Mouse (Mus musculus) limb, embryonic 13.5 days (tissue): ENCODE data around the gene Prps1. TPM values are rescaled to one million over a fixed set of nuclear protein-coding genes. Genes with fewer than 3 reads are reported as not detected.
"Not testable (repeated sequence)": the region's sequence is repeated elsewhere in the genome, so short reads cannot be mapped to it uniquely, and the experiment has no call there.

Source experiments
- ATAC-seq: fragments of 200-750 bp; cut with Nextera tagmentation; 2 replicates; pipeline ENCODE4 v1.8.0; 2017; ENCODE audit warnings: low read depth, moderate number of reproducible peaks, moderate TSS enrichment; ENCODE audit not compliant: low FRiP score
- H3K27ac ChIP-seq: fragments of 300-500 bp; sonication (generic); 2 replicates; pipeline ENCODE4 v1.5.1; 2015; ENCODE audit warnings: inconsistent platforms, mild to moderate bottlenecking, moderate library complexity
- H3K27me3 ChIP-seq: fragments of 300-500 bp; sonication (generic); 2 replicates; pipeline ENCODE4 v1.6.1; 2015; ENCODE audit warnings: mild to moderate bottlenecking, inconsistent platforms
- H3K36me3 ChIP-seq: fragments of 300-500 bp; sonication (generic); 2 replicates; pipeline ENCODE4 v1.6.1; 2015; ENCODE audit warnings: inconsistent platforms, mild to moderate bottlenecking, moderate library complexity
- H3K4me1 ChIP-seq: fragments of 300-500 bp; sonication (generic); 2 replicates; pipeline ENCODE4 v1.6.1; 2015; ENCODE audit warnings: inconsistent platforms
- H3K4me2 ChIP-seq: fragments of 300-500 bp; sonication (generic); replicated peaks from 2 replicates; pipeline ENCODE4 v1.6.1; 2015; ENCODE audit warnings: inconsistent platforms, mild to moderate bottlenecking, moderate library complexity
- H3K4me3 ChIP-seq: fragments of 300-500 bp; sonication (generic); 2 replicates; pipeline ENCODE4 v1.5.1; 2015; ENCODE audit warnings: moderate library complexity, mild to moderate bottlenecking, inconsistent platforms
- H3K9ac ChIP-seq: fragments of 300-500 bp; sonication (generic); 2 replicates; pipeline ENCODE4 v1.6.1; 2015; ENCODE audit warnings: mild to moderate bottlenecking, inconsistent platforms
- H3K9me3 ChIP-seq: fragments of 300-500 bp; sonication (generic); 2 replicates; pipeline ENCODE4 v1.6.1; 2016; ENCODE audit warnings: inconsistent platforms
- WGBS: fragments of 180-500 bp; shearing (Covaris S2); methylation state at CpG from one replicate; pipeline ENCODE4 v1.1.7; 2015; 5-methylcytosine and 5-hydroxymethylcytosine counted together
- polyA plus RNA-seq: library from polyadenylated mRNA; unstranded; fragments of >200 nt; fragmentation: Nextera tagmentation; extraction: Ambion mirVana; gene quantifications from 2 replicates; pipeline ENCODE4 v1.2.1, GENCODE M21; 2015

The Prps1 gene
- polyA plus RNA-seq, 1 experiment from 2014 or later, result 57.1 TPM

DNA sequence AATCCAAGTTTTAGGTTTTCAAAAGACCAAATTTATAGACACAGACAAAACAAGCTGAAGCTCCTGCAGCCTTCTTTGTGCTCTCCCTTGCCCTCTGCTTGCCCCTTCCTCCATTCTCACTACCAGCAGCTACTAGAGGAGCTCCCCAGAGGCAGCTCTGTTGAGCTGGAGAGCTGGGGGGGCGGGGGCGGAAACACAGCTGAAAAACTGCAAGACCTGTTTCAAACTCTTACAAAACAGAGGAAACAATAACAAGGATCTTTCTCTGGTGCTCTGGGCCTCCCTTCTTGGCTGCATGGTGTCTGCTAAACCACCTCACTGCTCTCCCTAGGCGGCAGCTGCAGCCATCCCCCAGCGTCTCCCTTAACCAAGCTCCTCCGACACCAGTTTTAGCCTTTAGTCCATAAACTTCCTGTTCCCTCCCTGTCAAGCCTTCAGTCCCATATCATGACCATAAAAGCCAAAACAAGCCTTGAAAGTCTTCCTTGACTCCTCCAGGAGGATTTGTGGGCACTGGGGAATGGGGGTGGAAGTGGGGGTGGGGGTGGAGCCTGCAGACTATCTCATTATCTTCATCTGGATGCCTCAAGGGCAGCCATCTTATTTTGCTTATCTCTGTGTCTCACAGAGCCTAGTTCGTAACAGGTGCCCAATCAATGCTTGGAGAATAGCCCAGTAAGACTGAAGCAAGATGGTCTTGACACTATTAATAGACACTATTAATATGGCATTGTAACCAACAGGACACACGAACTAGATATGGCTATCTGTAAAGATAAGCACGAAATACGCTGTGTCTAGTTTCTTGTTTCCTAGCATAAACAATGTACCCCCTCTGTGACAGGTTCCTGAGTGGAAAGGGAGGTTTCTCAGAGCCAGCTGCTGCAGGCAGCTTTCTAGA, 45.2 kb downstream of the Prps1 start:
- no peaks in the 10 kb centered on the region for H3K36me3 ChIP-seq
- no peak overlapping the region for H3K4me3 ChIP-seq
- no peak overlapping the region for H3K27ac ChIP-seq
- H3K4me2 ChIP-seq, result no peak overlapping the region
- H3K9me3 ChIP-seq, result no peaks in the 10 kb centered on the region
- H3K9ac ChIP-seq, result no peak overlapping the region
- H3K4me1 ChIP-seq, result no peaks in the 10 kb centered on the region
- peaks cover 34% of the 10 kb centered on the region; the same call in 1 of the 2 replicates for H3K27me3 ChIP-seq
- 63% methylated on average over 9 of the region's 9 CpGs for WGBS
- no peak for ATAC-seq

DNA sequence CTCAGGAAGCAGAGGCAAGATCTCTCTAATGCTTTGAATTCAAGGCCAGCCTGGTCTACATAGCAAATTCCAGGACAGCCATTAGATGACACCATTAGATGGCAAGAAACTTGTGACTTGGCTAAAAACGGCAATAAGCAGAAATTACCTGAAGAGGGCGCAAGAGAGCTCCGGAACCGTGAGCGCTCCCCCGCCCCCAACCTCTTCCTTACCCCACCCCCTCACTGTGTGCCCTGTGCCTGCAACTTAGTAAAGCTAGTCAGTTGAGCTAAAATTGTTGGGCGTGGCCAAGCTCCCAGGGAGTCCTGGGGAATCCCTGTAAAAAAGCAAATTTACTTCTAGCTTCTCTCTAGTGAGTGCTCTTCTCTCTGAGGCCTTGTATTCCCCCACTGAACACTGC, 47.5 kb downstream of the Prps1 start:
- no peak overlapping the region for H3K9ac ChIP-seq
- no peaks in the 10 kb centered on the region for H3K9me3 ChIP-seq
- H3K27me3 ChIP-seq, result peaks cover 36% of the 10 kb centered on the region; the same call in 1 of the 2 replicates
- no peak overlapping the region for H3K4me3 ChIP-seq
- no peaks in the 10 kb centered on the region for H3K36me3 ChIP-seq
- 8% methylated on average over 7 of the region's 7 CpGs for WGBS
- H3K4me2 ChIP-seq, result no peak overlapping the region
- ATAC-seq, result peak; percentile 67; the same call in 1 of the 2 replicates
- no peaks in the 10 kb centered on the region for H3K4me1 ChIP-seq
- H3K27ac ChIP-seq, result no peak overlapping the region

GRCm38 (mm10) chrX:140505497-140506238, 49.3 kb downstream of the Prps1 start:
- peaks cover 38% of the 10 kb centered on the region for H3K27me3 ChIP-seq
- no peak overlapping the region for H3K9ac ChIP-seq
- no peaks in the 10 kb centered on the region for H3K36me3 ChIP-seq
- WGBS, result 62% methylated on average over 15 of the region's 15 CpGs
- no peaks in the 10 kb centered on the region for H3K9me3 ChIP-seq
- H3K4me1 ChIP-seq, result 0 out of 2 replicates have a peak, but pooled peaks cover 3% of the 10 kb centered on the region
- no peak overlapping the region for H3K27ac ChIP-seq
- ATAC-seq, result no peak
- H3K4me3 ChIP-seq, result no peak overlapping the region
- no peak overlapping the region for H3K4me2 ChIP-seq

DNA sequence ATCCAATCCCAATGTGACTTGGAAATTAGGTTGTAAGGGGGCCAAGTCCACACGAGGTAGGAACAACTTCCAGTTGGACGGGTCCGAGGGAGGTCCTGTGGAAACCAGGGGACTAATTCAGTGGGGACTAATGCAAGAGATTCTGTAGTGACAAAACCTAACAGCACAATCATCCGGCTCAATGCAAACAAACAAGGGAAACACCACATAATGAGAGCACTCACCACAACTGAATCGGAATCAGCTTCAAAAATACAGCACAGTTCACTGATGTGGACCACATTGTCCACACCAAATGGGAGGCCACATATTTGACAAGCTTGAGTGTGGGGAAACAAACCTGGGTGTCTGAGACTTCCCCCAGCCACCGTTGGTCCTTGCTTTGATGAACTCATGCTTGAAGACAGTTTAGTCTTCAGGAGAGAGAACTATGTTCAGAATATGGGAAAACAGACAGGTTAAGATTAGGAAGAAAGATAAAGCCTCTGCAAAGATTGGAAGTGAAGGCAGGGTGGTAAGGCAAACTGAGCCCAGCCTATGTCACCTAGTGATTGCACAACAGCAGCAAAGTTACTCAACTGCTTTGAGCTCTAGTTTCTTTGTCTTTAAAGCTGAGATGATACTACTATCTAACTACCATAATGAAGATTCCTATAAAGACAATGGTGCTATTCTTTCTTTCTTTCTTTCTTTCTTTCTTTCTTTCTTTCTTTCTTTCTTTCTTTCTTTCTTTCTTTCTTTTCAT, 50.2 kb downstream of the Prps1 start:
- ATAC-seq, result no peak
- no peak overlapping the region for H3K9ac ChIP-seq

GRCm38 (mm10) chrX:140507377-140507776, 51.0 kb downstream of the Prps1 start:
- H3K4me2 ChIP-seq, result no peak overlapping the region
- H3K4me1 ChIP-seq, result 0 out of 2 replicates have a peak, but pooled peaks cover 11% of the 10 kb centered on the region
- 90% methylated on average over 1 of the region's 1 CpGs for WGBS
- no peaks in the 10 kb centered on the region for H3K9me3 ChIP-seq
- no peak overlapping the region for H3K27ac ChIP-seq
- peaks cover 36% of the 10 kb centered on the region for H3K27me3 ChIP-seq
- H3K36me3 ChIP-seq, result no peaks in the 10 kb centered on the region
- H3K4me3 ChIP-seq, result no peak overlapping the region
- ATAC-seq, result no peak
- H3K9ac ChIP-seq, result no peak overlapping the region

More for the DNA sequence above, 50.2 kb downstream of the Prps1 start:
- Histone ChIP-seq H3K9me3 (no peaks in the 10 kb centered on the region), H3K4me1 (0 out of 2 replicates have a peak, but pooled peaks cover 11% of the 10 kb centered on the region), H3K4me3 (no peak overlapping the region), H3K36me3 (no peaks in the 10 kb centered on the region), H3K4me2 (no peak overlapping the region), H3K27ac (no peak overlapping the region), H3K27me3 (peaks cover 37% of the 10 kb centered on the region)
- WGBS, result 84% methylated on average over 6 of the region's 6 CpGs

GRCm38 (mm10) chrX:140508791-140509190, 52.4 kb downstream of the Prps1 start:
- H3K4me3 ChIP-seq, H3K9ac ChIP-seq, ATAC-seq, H3K4me2 ChIP-seq, H3K9me3 ChIP-seq, H3K27ac ChIP-seq, H3K36me3 ChIP-seq: not testable (repeated sequence)
- H3K4me1 ChIP-seq, result 0 out of 2 replicates have a peak, but pooled peaks cover 11% of the 10 kb centered on the region
- peaks cover 36% of the 10 kb centered on the region for H3K27me3 ChIP-seq
- 89% methylated on average over 4 of the region's 4 CpGs for WGBS

DNA sequence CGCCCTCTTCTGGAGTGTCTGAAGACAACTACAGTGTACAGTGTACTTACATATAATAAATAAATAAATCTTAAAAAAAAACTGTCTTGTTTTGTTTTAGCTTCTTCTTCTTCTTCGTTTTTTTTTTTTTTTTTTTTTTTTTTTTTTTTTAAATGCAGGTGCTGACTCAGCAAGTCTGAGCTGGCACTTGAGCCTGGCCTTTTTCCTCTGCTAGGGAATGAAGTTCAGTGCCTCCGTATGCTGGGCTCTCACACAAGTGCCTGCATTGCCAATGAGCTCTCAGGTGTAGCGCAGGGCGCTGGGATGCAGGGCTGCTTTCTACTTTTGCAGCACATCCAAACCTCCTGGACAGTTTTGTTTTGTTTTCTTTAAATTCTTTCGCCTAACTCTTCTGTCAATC, 53.4 kb downstream of the Prps1 start:
- Histone ChIP-seq H3K36me3 (no peaks in the 10 kb centered on the region), H3K27ac (no peak overlapping the region; the same call in 1 of the 2 replicates), H3K9ac (no peak overlapping the region), H3K4me1 (0 out of 2 replicates have a peak, but pooled peaks cover 11% of the 10 kb centered on the region), H3K4me2 (no peak overlapping the region), H3K4me3 (no peak overlapping the region), H3K27me3 (peaks cover 40% of the 10 kb centered on the region), H3K9me3 (no peaks in the 10 kb centered on the region)
- no peak for ATAC-seq
- 65% methylated on average over 6 of the region's 6 CpGs for WGBS

DNA sequence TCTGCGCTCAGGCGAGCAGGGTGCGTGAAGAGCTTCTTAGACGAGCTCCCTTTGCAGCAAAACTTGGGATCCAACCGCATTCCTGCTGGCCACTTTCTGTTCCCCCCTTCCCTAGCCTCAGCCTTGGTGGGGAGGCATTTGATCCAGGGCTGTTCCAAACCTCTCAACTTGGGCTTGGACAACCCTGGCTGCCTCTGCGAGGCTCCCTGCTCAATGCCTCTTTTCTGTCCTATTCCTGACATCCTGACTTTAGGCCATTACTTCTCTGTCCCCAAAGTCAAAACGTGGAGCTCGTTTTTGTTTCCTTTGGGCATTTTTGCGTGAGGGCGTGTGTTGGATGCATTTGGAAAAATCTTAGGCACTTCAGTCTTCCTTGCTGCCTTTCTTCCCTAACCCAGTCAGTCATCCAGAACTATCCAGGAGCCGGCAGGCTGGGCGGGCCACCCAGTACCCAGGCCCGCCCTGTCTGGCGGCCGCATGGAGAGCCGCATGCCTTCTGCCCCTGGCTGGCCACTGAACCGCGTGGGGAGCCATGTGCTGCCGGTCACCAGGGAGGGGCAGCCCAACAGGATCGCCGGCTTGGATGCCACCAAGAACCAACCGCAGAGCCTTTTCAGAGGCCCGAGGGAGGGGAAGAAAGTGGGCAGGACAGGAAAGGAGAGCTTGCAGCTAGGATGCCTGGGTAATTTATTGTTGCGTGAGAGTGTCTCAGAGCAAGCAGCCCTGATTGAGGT, 54.5 kb downstream of the Prps1 start:
- peak overlapping the region; percentile 22; the same call in 1 of the 2 replicates for H3K27ac ChIP-seq
- H3K4me2 ChIP-seq, result peak overlapping the region; percentile 55
- peaks cover 45% of the 10 kb centered on the region for H3K27me3 ChIP-seq
- ATAC-seq, result peak; percentile 40; the same call in 1 of the 2 replicates
- no peaks in the 10 kb centered on the region for H3K36me3 ChIP-seq
- no peaks in the 10 kb centered on the region for H3K9me3 ChIP-seq
- H3K4me1 ChIP-seq, result 0 out of 2 replicates have a peak, but pooled peaks cover 11% of the 10 kb centered on the region
- 34% methylated on average over 24 of the region's 24 CpGs for WGBS
- peak overlapping the region; percentile 20; the same call in 1 of the 2 replicates for H3K4me3 ChIP-seq
- peak overlapping the region; percentile 43 for H3K9ac ChIP-seq

GRCm38 (mm10) chrX:140511687-140512651, 55.6 kb downstream of the Prps1 start:
- no peaks in the 10 kb centered on the region for H3K9me3 ChIP-seq
- 0 out of 2 replicates have a peak, but pooled peaks cover 11% of the 10 kb centered on the region for H3K4me1 ChIP-seq
- H3K36me3 ChIP-seq, result no peaks in the 10 kb centered on the region
- no peak overlapping the region for H3K9ac ChIP-seq
- no peak for ATAC-seq
- 48% methylated on average over 7 of the region's 7 CpGs for WGBS
- peaks cover 42% of the 10 kb centered on the region for H3K27me3 ChIP-seq
- no peak overlapping the region for H3K4me2 ChIP-seq
- H3K27ac ChIP-seq, result no peak overlapping the region
- no peak overlapping the region for H3K4me3 ChIP-seq

- no peaks in the 10 kb centered on the region for H3K36me3 ChIP-seq
- H3K27ac ChIP-seq, result no peak overlapping the region
- no peak for ATAC-seq
- H3K4me1 ChIP-seq, result 0 out of 2 replicates have a peak, but pooled peaks cover 11% of the 10 kb centered on the region
- no peak overlapping the region for H3K9ac ChIP-seq
- H3K27me3 ChIP-seq, result peaks cover 48% of the 10 kb centered on the region
- no peak overlapping the region for H3K4me2 ChIP-seq
- H3K4me3 ChIP-seq, result no peak overlapping the region
- 83% methylated on average over 2 of the region's 2 CpGs for WGBS
- no peaks in the 10 kb centered on the region for H3K9me3 ChIP-seq
Observed at GRCm38 (mm10) chrX:140513379-140513778, 57.0 kb downstream of the Prps1 start.
